Mouse (Mus musculus) MEL (cell line): ENCODE results near the gene Insyn1. TPM values are rescaled to one million over a fixed set of nuclear protein-coding genes. Genes with fewer than 3 reads are reported as not detected.

Experiments
- DNase-seq: peaks from one replicate; pipeline ENCODE4 v3.0.0; 2011; ENCODE audit warnings: low read depth, low spot score
- H3K27ac ChIP-seq: 2 replicates; pipeline ENCODE4 v1.5.1; 2012; ENCODE audit warnings: low read depth, mild to moderate bottlenecking, control low read depth, low read length, moderate library complexity; ENCODE audit not compliant: control insufficient read depth
- H3K27me3 ChIP-seq, 2 experiments: fragments of 150-350 bp in 1 of 2; sonication (generic) in 1 of 2; 2 replicates each; pipeline ENCODE4 v1.6.1; 2012; ENCODE audit warnings: low read length in 2 of 2, mild to moderate bottlenecking in 2 of 2, improper control_type of control experiment in 1 of 2, moderate library complexity in 1 of 2; ENCODE audit not compliant: insufficient read depth in 2 of 2, control insufficient read depth in 1 of 2
- H3K36me3 ChIP-seq, 2 experiments: 2 replicates each; pipeline ENCODE4 v1.6.1; 2012 to 2014; ENCODE audit warnings: low read length in 2 of 2, improper control_type of control experiment in 1 of 2, inconsistent platforms in 1 of 2, mild to moderate bottlenecking in 1 of 2; ENCODE audit not compliant: insufficient read depth in 2 of 2, control insufficient read depth in 1 of 2
- H3K4me1 ChIP-seq, 2 experiments: fragments of 150-350 bp in 1 of 2; sonication (generic) in 1 of 2; 2 replicates each; pipeline ENCODE4 v1.6.1; 2012; ENCODE audit warnings: low read length in 2 of 2, improper control_type of control experiment in 1 of 2, mild to moderate bottlenecking in 1 of 2; ENCODE audit not compliant: insufficient read depth in 2 of 2, control insufficient read depth in 1 of 2
- H3K4me3 ChIP-seq, 2 experiments: fragments of 150-350 bp in 1 of 2; sonication (generic) in 1 of 2; 2 replicates each; pipeline ENCODE4 v1.5.1; 2012; ENCODE audit warnings: low read depth in 2 of 2, low read length in 2 of 2, mild to moderate bottlenecking in 2 of 2, moderate library complexity in 2 of 2, control low read depth in 1 of 2, improper control_type of control experiment in 1 of 2; ENCODE audit not compliant: control insufficient read depth in 1 of 2, insufficient read depth in 1 of 2
- H3K79me2 ChIP-seq: 2 replicates; pipeline ENCODE4 v1.6.1; 2012; ENCODE audit warnings: mild to moderate bottlenecking, low read length, moderate library complexity; ENCODE audit not compliant: control insufficient read depth, poor library complexity, insufficient read depth
- H3K9ac ChIP-seq: 2 replicates; pipeline ENCODE4 v1.6.1; 2012; ENCODE audit warnings: low read depth, mild to moderate bottlenecking, control low read depth, low read length, moderate library complexity; ENCODE audit not compliant: control insufficient read depth, poor library complexity, severe bottlenecking
- H3K9me3 ChIP-seq: fragments of 150-350 bp; sonication (generic); replicated peaks from 2 replicates; pipeline ENCODE4 v1.6.1; 2012; ENCODE audit warnings: mild to moderate bottlenecking, low read length, improper control_type of control experiment, moderate library complexity; ENCODE audit not compliant: insufficient read depth
- BHLHE40 ChIP-seq: IDR thresholded peaks from 2 replicates; pipeline ENCODE4 v1.6.1; 2012; ENCODE audit warnings: low read depth, mild to moderate bottlenecking, inconsistent platforms, low read length, improper control_type of control experiment, borderline replicate concordance
- CHD2 ChIP-seq: IDR thresholded peaks from 2 replicates; pipeline ENCODE4 v1.6.1; 2011; ENCODE audit warnings: low read length, improper control_type of control experiment
- ELF1 ChIP-seq: IDR thresholded peaks from 2 replicates; pipeline ENCODE4 v1.6.1; 2014; ENCODE audit warnings: low read depth, mild to moderate bottlenecking, inconsistent platforms, low read length, improper control_type of control experiment, moderate library complexity
- EP300 ChIP-seq, 2 experiments: IDR thresholded peaks; 2 replicates each; pipeline ENCODE4 v1.6.1; 2011; ENCODE audit warnings: improper control_type of control experiment in 2 of 2, low read length in 2 of 2, low read depth in 1 of 2, mild to moderate bottlenecking in 1 of 2
- ETS1 ChIP-seq: IDR thresholded peaks from 2 replicates; pipeline ENCODE4 v1.6.1; 2012; ENCODE audit warnings: low read depth, mild to moderate bottlenecking, inconsistent platforms, low read length, improper control_type of control experiment, moderate library complexity
- GATA1 ChIP-seq: IDR thresholded peaks from 2 replicates; pipeline ENCODE4 v1.6.1; 2011; ENCODE audit warnings: low read depth, low read length, improper control_type of control experiment
- JUND ChIP-seq: IDR thresholded peaks from 2 replicates; pipeline ENCODE4 v1.6.1; 2011; ENCODE audit warnings: low read depth, mild to moderate bottlenecking, improper control_type of control experiment, low read length
- KAT2A ChIP-seq: conservative IDR thresholded peaks from 2 replicates; pipeline ENCODE4 v1.6.1; 2012; ENCODE audit warnings: low read depth, low read length, improper control_type of control experiment, inconsistent platforms
- MAX ChIP-seq: IDR thresholded peaks from 2 replicates; pipeline ENCODE4 v1.6.1; 2011; ENCODE audit warnings: low read length, improper control_type of control experiment
- MXI1 ChIP-seq: IDR thresholded peaks from 2 replicates; pipeline ENCODE4 v1.6.1; 2011; ENCODE audit warnings: mild to moderate bottlenecking, low read depth, low read length, improper control_type of control experiment
- MYB ChIP-seq: IDR thresholded peaks from 2 replicates; pipeline ENCODE4 v1.6.1; 2011; ENCODE audit warnings: mild to moderate bottlenecking, low read depth, low read length, improper control_type of control experiment
- NELFE ChIP-seq: IDR thresholded peaks from 2 replicates; pipeline ENCODE4 v1.6.1; 2011; ENCODE audit warnings: low read depth, low read length, improper control_type of control experiment
- NRF1 ChIP-seq: IDR thresholded peaks from 2 replicates; pipeline ENCODE4 v1.6.1; 2014; ENCODE audit warnings: low read depth, mild to moderate bottlenecking, inconsistent platforms, low read length, improper control_type of control experiment, moderate library complexity; ENCODE audit not compliant: poor library complexity, insufficient read depth, severe bottlenecking
- POLR2A ChIP-seq, 2 experiments: IDR thresholded peaks; 2 replicates each; pipeline ENCODE4 v1.6.1; 2011 to 2012; ENCODE audit warnings: low read length in 2 of 2, mild to moderate bottlenecking in 2 of 2, control low read depth in 1 of 2, improper control_type of control experiment in 1 of 2, low read depth in 1 of 2, moderate library complexity in 1 of 2; ENCODE audit not compliant: control insufficient read depth in 1 of 2, insufficient read depth in 1 of 2, poor library complexity in 1 of 2
- POLR2AphosphoS2 ChIP-seq: IDR thresholded peaks from 2 replicates; pipeline ENCODE4 v1.6.1; 2011; ENCODE audit warnings: low read length, improper control_type of control experiment
- POLR2AphosphoS5 ChIP-seq: IDR thresholded peaks from 2 replicates; pipeline ENCODE4 v1.6.1; 2012; ENCODE audit warnings: low read depth, borderline replicate concordance, mild to moderate bottlenecking, inconsistent platforms, low read length, moderate library complexity, mixed read lengths
- RCOR1 ChIP-seq: IDR thresholded peaks from 2 replicates; pipeline ENCODE4 v1.6.1; 2012; ENCODE audit warnings: low read depth, mild to moderate bottlenecking, inconsistent platforms, low read length, improper control_type of control experiment
- TCF12 ChIP-seq: IDR thresholded peaks from 2 replicates; pipeline ENCODE4 v1.6.1; 2014; ENCODE audit warnings: low read depth, mild to moderate bottlenecking, inconsistent platforms, low read length, improper control_type of control experiment, moderate library complexity
- ZNF384 ChIP-seq: IDR thresholded peaks from 2 replicates; pipeline ENCODE4 v1.6.1; 2012; ENCODE audit warnings: low read depth, mild to moderate bottlenecking, inconsistent platforms, low read length, improper control_type of control experiment
- polyA plus RNA-seq, 2 experiments: library from polyadenylated mRNA; stranded (reverse) in 1 of 2; unstranded in 1 of 2; fragments of >175 nt in 1 of 2; fragments of >200 nt in 1 of 2; gene quantifications; 2 replicates each; pipeline versions ENCODE4 v1.2.1 to v1.2.4; 2012; ENCODE audit warnings: low replicate concordance in 2 of 2, low read depth in 1 of 2; ENCODE audit not compliant: insufficient read length in 2 of 2, insufficient read depth in 1 of 2, missing spikeins in 1 of 2
- total RNA-seq: library from RNA; depleted of rRNA; stranded (reverse); fragments of 300-350 nt; gene quantifications from 2 replicates; pipeline ENCODE4 v1.2.3, GENCODE M21; 2012

Gene Insyn1
- total and polyA plus RNA-seq, 3 experiments: not detected

GRCm38 (mm10) chr9:58443061-58443460 is 45.3 kb upstream of the Insyn1 start:
- DNase-seq: no peak
- TF ChIP-seq CHD2: no peak
- no peak for TF ChIP-seq TCF12
- TF ChIP-seq POLR2AphosphoS2: no peak
- TF ChIP-seq ETS1: no peak
- no peak for TF ChIP-seq ELF1
- H3K79me2 ChIP-seq: no peaks in the 10 kb centered on the region
- H3K4me1 ChIP-seq: no peaks in the 10 kb centered on the region
- no peak overlapping the region for H3K4me3 ChIP-seq
- no peaks in the 10 kb centered on the region; a peak in 2 of 4 replicates for H3K27me3 ChIP-seq
- H3K9me3 ChIP-seq: no peaks in the 10 kb centered on the region
- H3K27ac ChIP-seq: no peak overlapping the region
- H3K9ac ChIP-seq: no peak overlapping the region
- H3K36me3 ChIP-seq: no peaks in the 10 kb centered on the region

- Histone ChIP-seq H3K4me1 (no peaks in the 10 kb centered on the region), H3K27me3 (no peaks in the 10 kb centered on the region; a peak in 2 of 4 replicates), H3K79me2 (no peaks in the 10 kb centered on the region), H3K9me3 (no peaks in the 10 kb centered on the region), H3K36me3 (no peaks in the 10 kb centered on the region), H3K4me3 (no peak overlapping the region), H3K27ac (no peak overlapping the region), H3K9ac (no peak overlapping the region)
- TF ChIP-seq MAX: no peak
- TF ChIP-seq CHD2: no peak
- TF ChIP-seq MYB: no peak
- no peak for TF ChIP-seq ZNF384
- TF ChIP-seq GATA1: no peak
- no peak for TF ChIP-seq RCOR1
- TF ChIP-seq EP300 (IDR thresholded peaks at IDR 0.05; ENCODE audit: low read depth in 1 of 2, low read length in 2 of 2): no peak
- TF ChIP-seq TCF12: no peak
- TF ChIP-seq MXI1: no peak
- TF ChIP-seq POLR2AphosphoS5: no peak
- no peak for TF ChIP-seq BHLHE40
- DNase-seq: no peak
Observed at GRCm38 (mm10) chr9:58446829-58447228, 41.6 kb upstream of the Insyn1 start.

GRCm38 (mm10) chr9:58447997-58448595 is 40.3 kb upstream of the Insyn1 start:
- no peak for DNase-seq
- Histone ChIP-seq H3K79me2 (no peaks in the 10 kb centered on the region), H3K27ac (no peak overlapping the region), H3K4me3 (no peak overlapping the region), H3K9ac (no peak overlapping the region), H3K36me3 (no peaks in the 10 kb centered on the region), H3K4me1 (no peaks in the 10 kb centered on the region; a peak in 1 of 4 replicates), H3K9me3 (no peaks in the 10 kb centered on the region), H3K27me3 (no peaks in the 10 kb centered on the region; a peak in 1 of 4 replicates)
- TF ChIP-seq KAT2A (no peak), NELFE (no peak), RCOR1 (no peak), POLR2A (IDR thresholded peaks at IDR 0.05; ENCODE audit: control insufficient read depth in 1 of 2, insufficient read depth in 1 of 2, low read depth in 1 of 2, low read length in 2 of 2, poor library complexity in 1 of 2) (no peak), NRF1 (no peak), JUND (no peak), CHD2 (no peak), MYB (no peak), EP300 (IDR thresholded peaks at IDR 0.05; ENCODE audit: low read depth in 1 of 2, low read length in 2 of 2) (no peak), MAX (no peak), GATA1 (no peak), ELF1 (no peak)
